Mouse (Mus musculus) heart, postnatal 10 days (tissue): ENCODE measurements around the gene Rnpepl1. TPM values are rescaled to one million over a fixed set of nuclear protein-coding genes. Genes with fewer than 3 reads are reported as not detected.

Experiments used
- DNase-seq, 2 experiments: peaks; one replicate each; pipeline ENCODE4 v3.0.0; 2021
- intact Hi-C: fragments of 180-260 bp; cut with DNase I; formaldehyde crosslinking; loops from one replicate; pipeline ENCODE4 v1.15.1; 2025
- total RNA-seq, 2 experiments: library from RNA; stranded (reverse); gene quantifications; 2 replicates each; pipeline ENCODE4 v1.2.3; 2021

Rnpepl1 gene
- total RNA-seq, 2 experiments from 2014 or later, result 77.3 to 79.2 TPM

- intact Hi-C loops, result loop anchor here (2.0 kb wide), 1 partner anchor 208 kb away; no protein-coding TSS in a partner anchor
- peak; percentile 92 for DNase-seq
Measured at GRCm38 (mm10) chr1:92906779-92907631, 3.6 kb upstream of the Rnpepl1 start, which contains the start of gene Dusp28. TSS of gene Dusp28 (plus strand) at chr1:92906981.

DNA sequence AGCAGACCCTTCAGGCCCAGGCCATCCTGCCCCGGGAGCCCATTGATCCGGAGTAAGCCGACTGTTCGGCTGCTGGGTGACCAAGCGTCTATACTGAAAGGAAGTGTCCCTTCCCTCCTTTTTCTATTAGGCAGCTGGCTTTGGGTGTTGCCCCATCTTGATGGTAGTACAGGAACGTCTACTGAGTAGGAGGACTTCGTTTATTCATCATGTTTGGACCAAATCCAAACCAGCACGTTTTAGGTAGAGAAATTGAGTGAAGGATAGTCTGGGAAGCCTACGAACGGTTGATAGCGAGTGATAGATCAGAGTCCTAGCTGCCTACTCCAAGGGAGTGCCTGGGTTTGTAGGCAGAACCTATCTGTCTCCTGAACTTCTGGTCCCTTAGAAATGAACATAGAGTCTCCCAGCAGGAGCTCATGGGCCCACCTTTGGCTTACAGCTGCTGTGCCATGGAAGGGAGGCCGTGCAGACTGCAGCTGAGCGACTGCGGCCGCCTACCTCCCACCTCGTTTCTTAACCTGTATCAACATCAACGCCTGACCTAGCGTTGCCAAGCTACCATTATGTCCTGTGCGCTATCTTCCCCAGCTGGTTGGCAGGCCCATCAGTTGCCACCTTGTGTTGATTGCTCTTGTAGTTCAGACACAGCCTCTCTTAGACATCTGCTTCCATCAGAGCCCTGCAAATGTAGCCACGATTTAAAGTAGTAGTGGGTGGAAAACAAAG is 2.8 kb upstream of the Rnpepl1 start:
- no peak for DNase-seq
- intact Hi-C loops, result loop anchor here (2.0 kb wide), 1 partner anchor 209 kb away; no protein-coding TSS in a partner anchor

DNA sequence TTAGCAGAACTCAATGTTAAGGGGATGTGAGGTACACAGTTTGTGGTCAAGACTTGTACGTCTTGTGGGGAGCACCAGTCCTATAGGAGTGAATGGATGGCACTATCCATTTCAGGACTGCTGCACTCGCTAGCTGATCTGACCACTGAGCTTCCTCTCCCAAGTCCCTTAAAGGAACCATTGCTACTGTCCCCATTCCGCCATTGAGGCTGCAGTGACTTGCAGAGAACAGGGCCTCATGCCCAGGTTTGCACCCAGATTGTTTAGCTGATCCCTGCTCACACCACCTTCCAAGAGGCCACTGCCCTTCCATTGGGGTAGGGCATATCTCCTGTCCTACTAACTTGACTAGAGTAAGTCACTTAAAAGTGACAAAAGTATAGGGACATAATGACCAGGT is 1.9 kb upstream of the Rnpepl1 start:
- intact Hi-C loops, result no loop called here
- DNase-seq, result no peak

- intact Hi-C loops, result no loop called here
- DNase-seq, result no peak
Measured at GRCm38 (mm10) chr1:92909068-92909467, 1.5 kb upstream of the Rnpepl1 start.

- intact Hi-C loops, result loop anchor here (2.0 kb wide), 1 partner anchor 22 kb away; no protein-coding TSS in a partner anchor
Measured at GRCm38 (mm10) chr1:92910925-92911720, 540 bp downstream of the Rnpepl1 start.

GRCm38 (mm10) chr1:92911721-92912138 is 1.1 kb downstream of the Rnpepl1 start:
- intact Hi-C loops, result loop anchor here (2.0 kb wide), 1 partner anchor 21 kb away; no protein-coding TSS in a partner anchor
- DNase-seq, result no peak

More at GRCm38 (mm10) chr1:92910925-92911720, 540 bp downstream of the Rnpepl1 start:
- DNase-seq, result peak; percentile 75 to 77

GRCm38 (mm10) chr1:92912286-92912685 is 1.7 kb downstream of the Rnpepl1 start:
- intact Hi-C loops, result no loop called here
- DNase-seq, result no peak

GRCm38 (mm10) chr1:92914239-92914638 is 3.7 kb downstream of the Rnpepl1 start:
- intact Hi-C loops, result no loop called here
- no peak for DNase-seq

GRCm38 (mm10) chr1:92914993-92915392 is 4.4 kb downstream of the Rnpepl1 start:
- DNase-seq, result no peak
- intact Hi-C loops, result no loop called here

GRCm38 (mm10) chr1:92916725-92917124 is 6.1 kb downstream of the Rnpepl1 start:
- DNase-seq, result no peak
- intact Hi-C loops, result no loop called here

- no peak for DNase-seq
- intact Hi-C loops, result no loop called here
Measured at GRCm38 (mm10) chr1:92919151-92919550, 8.6 kb downstream of the Rnpepl1 start.

GRCm38 (mm10) chr1:92919775-92920174 is 9.2 kb downstream of the Rnpepl1 start:
- intact Hi-C loops, result no loop called here
- DNase-seq, result no peak

- peak in 1 of 2 experiments; percentile 34 for DNase-seq
- intact Hi-C loops, result no loop called here
Measured at GRCm38 (mm10) chr1:92920474-92921200, 10.1 kb downstream of the Rnpepl1 start.

DNA sequence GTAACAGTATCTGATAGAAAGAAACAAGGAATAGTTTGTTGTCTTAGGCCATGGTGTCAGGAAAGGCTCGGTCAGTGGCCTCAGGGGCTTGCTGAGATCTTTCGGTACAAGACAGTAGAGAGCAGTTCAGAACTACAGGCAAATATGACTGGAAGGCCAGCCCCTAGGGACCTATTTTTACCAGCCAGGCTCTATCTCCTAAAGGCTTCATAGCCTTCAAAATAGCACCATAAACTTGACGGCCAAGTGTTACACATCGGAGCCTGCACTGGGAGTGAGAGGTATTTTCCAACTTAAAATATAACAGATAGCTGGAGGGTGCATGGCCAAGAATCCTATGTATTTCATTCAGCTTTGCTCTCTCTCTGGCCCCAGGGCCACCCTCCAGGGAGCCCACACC is 10.9 kb downstream of the Rnpepl1 start:
- intact Hi-C loops, result no loop called here
- DNase-seq, result no peak

GRCm38 (mm10) chr1:92930171-92930706 is 19.7 kb downstream of the Rnpepl1 start:
- DNase-seq, result no peak
- intact Hi-C loops, result no loop called here

- intact Hi-C loops, result loop anchor here (2.0 kb wide), 1 partner anchor 23 kb away; the partner anchor contains the start of gene Rnpepl1
- no peak for DNase-seq
Measured at GRCm38 (mm10) chr1:92933611-92934010, 23.0 kb downstream of the Rnpepl1 start.

- DNase-seq, result peak; percentile 95 to 96
- intact Hi-C loops, result no loop called here
Measured at GRCm38 (mm10) chr1:92934182-92934827, 23.7 kb downstream of the Rnpepl1 start, which contains the start of gene Capn10. TSS of gene Capn10 (plus strand) at chr1:92934376.

- intact Hi-C loops, result no loop called here
- peak in 1 of 2 experiments; percentile 19 for DNase-seq
Measured at GRCm38 (mm10) chr1:92935054-92935962, 24.7 kb downstream of the Rnpepl1 start.
